Mouse (Mus musculus) olfactory bulb, adult 2 months (tissue): ENCODE measurements around the gene Ccdc157.

Experiments used
- CTCF ChIP-seq: fragments of 200-500 bp; IDR thresholded peaks from 2 replicates; pipeline ENCODE4 v1.5.1; 2012; ENCODE audit warnings: low read depth, mild to moderate bottlenecking, low read length, moderate library complexity; ENCODE audit not compliant: insufficient read depth
- POLR2A ChIP-seq: fragments of 200-500 bp; IDR thresholded peaks from 2 replicates; pipeline ENCODE4 v1.6.1; 2012; ENCODE audit warnings: mild to moderate bottlenecking, low read depth, low read length, moderate library complexity; ENCODE audit not compliant: insufficient read depth

GRCm38 (mm10) chr11:4190677-4191076, 30.6 kb upstream of the Ccdc157 start:
- TF ChIP-seq CTCF: no peak
- TF ChIP-seq POLR2A: no peak
